Mouse (Mus musculus): ENCODE results near the gene Sla2. TPM values are rescaled to one million over a fixed set of nuclear protein-coding genes. Genes with fewer than 3 reads are reported as not detected.

The Sla2 gene
- total and polyA plus RNA-seq, 3 experiments: 1.1 to 3.8 (median 1.4) TPM

DNA sequence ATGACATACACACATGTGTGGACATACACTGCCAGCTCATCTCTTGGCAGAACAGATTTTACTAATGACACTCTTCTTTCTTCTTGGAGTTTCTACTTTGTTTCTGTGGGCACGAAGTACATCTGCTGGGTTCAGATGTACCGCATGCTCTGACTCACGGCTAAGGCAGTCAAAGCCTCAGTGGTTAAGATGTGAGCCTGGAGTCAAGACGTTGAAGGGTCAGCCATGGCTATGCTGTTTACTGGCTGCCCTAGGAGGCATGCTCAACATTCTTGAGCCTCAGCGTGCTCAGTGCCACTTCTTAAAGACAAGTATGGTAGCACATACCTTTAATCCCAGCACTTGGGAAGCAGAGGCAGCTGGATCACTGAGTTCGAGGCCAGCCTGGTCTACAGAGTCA lies 43.6 kb upstream of the Sla2 start:
- no peak for DNase-seq (ENCODE audit: extremely low read depth)
- no peaks in the 10 kb centered on the region for H3K79me2 ChIP-seq (replicated peaks; ENCODE audit: control insufficient read depth, extremely low read depth, insufficient read depth, poor library complexity, severe bottlenecking)
- dilution Hi-C loops (cut with MboI; ENCODE audit: extremely low pct_ligation_motif_present, extremely low pct_unique_long_range_greater_than_20kb, low sequenced_read_pairs): no loop called here
- no peak overlapping the region for H3K4me3 ChIP-seq (replicated peaks in 1 of 3; ENCODE audit: low read depth in 2 of 3, low read length in 2 of 3, poor library complexity in 1 of 3)
- TF ChIP-seq MAX (IDR thresholded peaks at IDR 0.05; ENCODE audit: low read length) (no peak), POLR2A (IDR thresholded peaks at IDR 0.05; ENCODE audit: low read depth, low read length) (no peak), JUN (IDR thresholded peaks at IDR 0.05; ENCODE audit: insufficient read depth, low read depth, low read length) (no peak)
- H3K27ac ChIP-seq (ENCODE audit: insufficient read depth, low read depth): no peak overlapping the region
- no peaks in the 10 kb centered on the region for H3K4me1 ChIP-seq (ENCODE audit: control insufficient read depth in 1 of 2, insufficient read depth in 2 of 2)
- H3K36me3 ChIP-seq (replicated peaks in 1 of 2; ENCODE audit: control insufficient read depth in 1 of 2, insufficient read depth in 1 of 2, low read length in 1 of 2): peaks cover 6 to 54% of the 10 kb centered on the region in 2 experiments
- H3K9ac ChIP-seq (ENCODE audit: insufficient read depth, low read depth): no peak overlapping the region
- H3K9me3 ChIP-seq (replicated peaks; ENCODE audit: low read length): no peaks in the 10 kb centered on the region
- no peaks in the 10 kb centered on the region for H3K27me3 ChIP-seq (replicated peaks)
- H3K4me2 ChIP-seq (ENCODE audit: insufficient read depth, low read depth, poor library complexity, severe bottlenecking): no peak overlapping the region
- in situ Hi-C loops (cut with MboI; ENCODE audit: low pct_ligation_motif_present, low pct_unique_long_range_greater_than_20kb, low sequenced_read_pairs): no loop called here

DNA sequence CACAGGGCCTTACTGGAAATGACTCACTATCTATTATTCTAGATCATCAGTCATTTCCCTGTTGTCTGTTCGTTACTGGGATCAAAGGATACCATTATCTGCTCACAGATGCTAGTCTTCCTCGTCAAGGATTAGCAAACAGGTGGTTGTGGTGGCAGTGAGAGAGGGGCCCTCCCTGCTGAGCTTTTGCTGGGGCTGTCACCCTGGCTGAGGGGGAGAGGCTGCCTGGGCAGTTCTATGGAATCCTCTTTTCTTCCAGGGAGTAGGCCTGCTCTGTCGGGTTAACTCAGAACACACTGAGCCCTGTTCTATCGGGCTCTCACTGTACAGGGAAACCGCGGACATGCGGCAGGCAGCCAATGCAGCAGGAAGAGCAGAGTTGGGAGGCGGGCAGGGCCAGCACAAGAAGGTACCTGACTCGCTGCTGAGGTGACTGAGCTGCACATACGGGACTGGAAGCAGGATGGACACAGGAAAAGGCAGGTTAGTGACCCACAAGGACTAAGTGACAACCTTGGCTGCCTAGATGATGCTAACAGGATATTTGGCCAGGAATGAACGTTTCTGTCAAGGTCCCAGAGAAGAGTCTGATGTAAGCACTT lies 42.6 kb upstream of the Sla2 start:
- no peak overlapping the region for H3K27ac ChIP-seq (ENCODE audit: insufficient read depth, low read depth)
- in situ Hi-C loops (cut with MboI; ENCODE audit: low pct_ligation_motif_present, low pct_unique_long_range_greater_than_20kb, low sequenced_read_pairs): no loop called here
- no peak for DNase-seq (ENCODE audit: extremely low read depth)
- H3K27me3 ChIP-seq (replicated peaks): no peaks in the 10 kb centered on the region
- H3K79me2 ChIP-seq (replicated peaks; ENCODE audit: control insufficient read depth, extremely low read depth, insufficient read depth, poor library complexity, severe bottlenecking): no peaks in the 10 kb centered on the region
- dilution Hi-C loops (cut with MboI; ENCODE audit: extremely low pct_ligation_motif_present, extremely low pct_unique_long_range_greater_than_20kb, low sequenced_read_pairs): no loop called here
- peaks cover 6 to 46% of the 10 kb centered on the region in 2 experiments for H3K36me3 ChIP-seq (replicated peaks in 1 of 2; ENCODE audit: control insufficient read depth in 1 of 2, insufficient read depth in 1 of 2, low read length in 1 of 2)
- H3K4me1 ChIP-seq (ENCODE audit: control insufficient read depth in 1 of 2, insufficient read depth in 2 of 2): peaks cover 4 to 6% of the 10 kb centered on the region in 2 experiments; a peak in 3 of 4 replicates
- no peak overlapping the region for H3K9ac ChIP-seq (ENCODE audit: insufficient read depth, low read depth)
- no peak overlapping the region for H3K4me2 ChIP-seq (ENCODE audit: insufficient read depth, low read depth, poor library complexity, severe bottlenecking)
- no peak overlapping the region for H3K4me3 ChIP-seq (replicated peaks in 1 of 3; ENCODE audit: low read depth in 2 of 3, low read length in 2 of 3, poor library complexity in 1 of 3)
- H3K9me3 ChIP-seq (replicated peaks; ENCODE audit: low read length): no peaks in the 10 kb centered on the region
- TF ChIP-seq TCF12 (IDR thresholded peaks at IDR 0.05; ENCODE audit: low read depth, low read length) (no peak), MAFK (IDR thresholded peaks at IDR 0.05; ENCODE audit: insufficient replicate concordance, low read length) (no peak), MAZ (IDR thresholded peaks at IDR 0.05; ENCODE audit: low read depth, low read length) (no peak), POLR2AphosphoS2 (IDR thresholded peaks at IDR 0.05; ENCODE audit: low read depth, low read length) (no peak), JUND (conservative IDR thresholded peaks at IDR 0.05; ENCODE audit: low read depth, low read length) (no peak), TBP (conservative IDR thresholded peaks at IDR 0.05; ENCODE audit: low read depth, low read length) (no peak), MYC (IDR thresholded peaks at IDR 0.05; ENCODE audit: low read depth, low read length) (no peak), ZMIZ1 (IDR thresholded peaks at IDR 0.05; ENCODE audit: low read depth, low read length) (no peak), SMC3 (IDR thresholded peaks at IDR 0.05; ENCODE audit: low read depth, low read length) (no peak), EP300 (IDR thresholded peaks at IDR 0.05; ENCODE audit: low read length) (no peak)

DNA sequence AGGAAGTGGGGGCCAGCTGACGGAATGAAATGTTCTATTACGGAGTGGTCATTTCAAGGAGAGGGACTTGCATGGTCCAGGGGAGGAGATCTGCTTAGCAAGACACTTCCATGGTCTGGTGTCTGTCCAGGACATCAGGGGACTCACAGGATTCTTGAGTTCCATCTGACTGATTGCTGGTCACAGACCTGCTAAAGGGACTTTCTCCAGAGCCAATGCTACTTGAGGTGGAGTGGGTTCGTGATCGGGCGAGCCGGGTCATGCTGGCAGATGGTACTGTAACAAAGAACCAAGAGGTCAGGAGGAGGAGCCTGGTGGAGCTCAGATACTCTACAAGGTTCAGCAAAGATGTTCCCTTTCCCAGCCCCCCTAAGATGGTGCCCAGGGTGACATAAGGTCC lies 41.6 kb upstream of the Sla2 start:
- Histone ChIP-seq H3K9me3 (replicated peaks; ENCODE audit: low read length) (no peaks in the 10 kb centered on the region), H3K27ac (ENCODE audit: insufficient read depth, low read depth) (no peak overlapping the region), H3K9ac (ENCODE audit: insufficient read depth, low read depth) (no peak overlapping the region), H3K79me2 (replicated peaks; ENCODE audit: control insufficient read depth, extremely low read depth, insufficient read depth, poor library complexity, severe bottlenecking) (no peaks in the 10 kb centered on the region), H3K36me3 (replicated peaks in 1 of 2; ENCODE audit: control insufficient read depth in 1 of 2, insufficient read depth in 1 of 2, low read length in 1 of 2) (peaks cover 6 to 46% of the 10 kb centered on the region in 2 experiments), H3K4me2 (ENCODE audit: insufficient read depth, low read depth, poor library complexity, severe bottlenecking) (no peak overlapping the region), H3K27me3 (replicated peaks) (no peaks in the 10 kb centered on the region), H3K4me1 (ENCODE audit: control insufficient read depth in 1 of 2, insufficient read depth in 2 of 2) (peaks cover 4 to 14% of the 10 kb centered on the region in 2 experiments; a peak in 3 of 4 replicates), H3K4me3 (replicated peaks in 1 of 3; ENCODE audit: low read depth in 2 of 3, low read length in 2 of 3, poor library complexity in 1 of 3) (no peak overlapping the region)
- in situ Hi-C loops (cut with MboI; ENCODE audit: low pct_ligation_motif_present, low pct_unique_long_range_greater_than_20kb, low sequenced_read_pairs) (no loop called here), dilution Hi-C loops (cut with MboI; ENCODE audit: extremely low pct_ligation_motif_present, extremely low pct_unique_long_range_greater_than_20kb, low sequenced_read_pairs) (no loop called here)
- no peak for DNase-seq (ENCODE audit: extremely low read depth)
- no peak for TF ChIP-seq ZKSCAN1 (IDR thresholded peaks at IDR 0.05; ENCODE audit: borderline replicate concordance, low read depth, low read length)
- no peak for TF ChIP-seq JUND (conservative IDR thresholded peaks at IDR 0.05; ENCODE audit: low read depth, low read length)
- TF ChIP-seq PAX5 (IDR thresholded peaks at IDR 0.05; ENCODE audit: low read length): no peak
- no peak for TF ChIP-seq MAZ (IDR thresholded peaks at IDR 0.05; ENCODE audit: low read depth, low read length)
- TF ChIP-seq ELF1 (IDR thresholded peaks at IDR 0.05; ENCODE audit: low read depth, low read length): no peak
- no peak for TF ChIP-seq ZMIZ1 (IDR thresholded peaks at IDR 0.05; ENCODE audit: low read depth, low read length)
- TF ChIP-seq MEF2A (IDR thresholded peaks at IDR 0.05; ENCODE audit: borderline replicate concordance, low read depth, low read length): no peak
- TF ChIP-seq ZC3H11A (IDR thresholded peaks at IDR 0.05; ENCODE audit: low read depth, low read length): no peak
- TF ChIP-seq TBP (conservative IDR thresholded peaks at IDR 0.05; ENCODE audit: low read depth, low read length): no peak
